Mouse (Mus musculus) urinary bladder, postnatal 4 days (tissue): Measurements from ENCODE around the gene Rnaseh2a.

Source experiments
- DNase-seq, 2 experiments: peaks; one replicate each; pipeline ENCODE4 v3.0.0; 2021 to 2022; ENCODE audit warnings: low spot score in 2 of 2

The Rnaseh2a gene

GRCm38 (mm10) chr8:84907037-84907436 lies 62.5 kb downstream of the Rnaseh2a start:
- DNase-seq, result no peak
